Mouse (Mus musculus): ENCODE measurements around the gene Zfp600.
"Not testable (repeated sequence)": the region's sequence is repeated elsewhere in the genome, so short reads cannot be mapped to it uniquely, and the experiment has no call there.

DNA sequence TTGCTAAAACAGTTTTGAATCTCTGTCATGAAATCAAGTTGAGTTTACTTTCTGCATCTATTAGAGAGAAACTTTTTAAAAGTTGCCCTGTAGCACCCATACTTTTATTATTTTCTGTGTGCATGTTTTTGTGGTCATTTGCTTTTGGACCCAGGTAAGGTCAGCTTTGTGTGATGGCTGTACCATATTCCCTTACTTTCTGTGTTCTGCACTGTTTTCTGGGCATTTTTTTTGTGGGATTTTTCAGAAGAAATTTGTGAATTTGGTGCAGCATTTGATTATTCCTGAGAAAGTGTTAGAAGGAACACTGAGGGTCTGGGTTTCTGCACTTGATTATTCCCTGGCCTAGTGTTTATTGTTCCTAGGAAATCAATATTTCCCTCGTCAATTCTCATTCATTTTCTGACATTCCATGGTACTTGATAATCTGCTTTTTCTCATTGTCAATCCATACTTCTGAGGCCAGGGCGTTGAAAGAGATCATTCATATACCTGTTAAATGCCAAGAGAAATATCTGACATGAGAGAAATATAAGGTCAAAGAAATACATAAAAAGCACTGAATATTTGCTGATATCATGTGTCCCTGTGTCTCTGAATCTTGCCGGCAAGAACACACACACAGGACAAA is 10.7 kb downstream of the Zfp600 start:
- TF ChIP-seq CTCF (IDR thresholded peaks at IDR 0.05; ENCODE audit: low read depth); EP300 (optimal IDR thresholded peaks at IDR 0.05): not testable (repeated sequence)
